Mouse (Mus musculus) adipocyte (in vitro differentiated cells): ENCODE results near the gene Pxn.

Experiments
- DNase-seq: peaks from one replicate; pipeline ENCODE4 v3.0.0-alpha.2; 2016; ENCODE audit warnings: low spot score

Gene Pxn

GRCm38 (mm10) chr5:115581662-115582061, 75.2 kb downstream of the Pxn start:
- no peak for DNase-seq

DNA sequence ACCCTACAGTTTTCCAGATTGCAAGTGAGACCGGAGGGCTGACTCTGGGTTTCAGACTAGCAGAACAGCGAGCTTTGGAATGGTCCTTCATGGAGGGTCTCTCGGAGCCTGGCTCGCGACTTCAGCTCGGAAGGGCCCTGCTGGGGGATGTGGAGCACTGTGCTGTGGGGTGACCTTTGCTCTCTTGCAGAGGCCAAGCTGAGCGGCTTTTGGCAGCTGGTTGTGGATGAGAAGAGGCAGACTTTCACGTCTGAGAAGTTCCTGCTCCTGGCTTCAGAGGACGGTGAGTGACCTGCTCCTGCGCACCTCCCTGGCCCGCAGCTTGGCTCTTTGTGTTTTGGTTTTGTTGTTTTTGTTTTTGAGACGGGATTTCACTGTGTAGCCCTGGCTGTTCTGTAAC, 79.1 kb downstream of the Pxn start:
- no peak for DNase-seq

DNA sequence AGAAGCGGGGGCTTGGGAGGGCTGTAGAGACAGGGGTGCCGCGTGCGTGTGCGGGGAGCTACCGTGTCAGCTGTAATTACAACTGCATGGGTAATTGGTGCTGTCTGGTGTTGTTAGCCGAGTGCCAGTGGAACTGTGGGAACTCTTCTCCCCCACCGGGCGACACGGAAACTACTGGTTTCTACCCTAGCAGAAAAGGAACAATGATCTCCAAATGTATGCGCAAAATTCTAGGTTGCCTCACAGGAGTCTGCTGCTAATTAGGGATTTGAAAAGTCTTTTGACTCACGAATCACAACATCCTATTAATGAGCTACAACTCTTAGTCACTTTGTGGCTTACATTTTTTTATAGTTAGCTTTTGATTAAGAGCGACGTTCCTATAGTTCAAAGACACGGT, 79.7 kb downstream of the Pxn start:
- DNase-seq, result no peak

DNA sequence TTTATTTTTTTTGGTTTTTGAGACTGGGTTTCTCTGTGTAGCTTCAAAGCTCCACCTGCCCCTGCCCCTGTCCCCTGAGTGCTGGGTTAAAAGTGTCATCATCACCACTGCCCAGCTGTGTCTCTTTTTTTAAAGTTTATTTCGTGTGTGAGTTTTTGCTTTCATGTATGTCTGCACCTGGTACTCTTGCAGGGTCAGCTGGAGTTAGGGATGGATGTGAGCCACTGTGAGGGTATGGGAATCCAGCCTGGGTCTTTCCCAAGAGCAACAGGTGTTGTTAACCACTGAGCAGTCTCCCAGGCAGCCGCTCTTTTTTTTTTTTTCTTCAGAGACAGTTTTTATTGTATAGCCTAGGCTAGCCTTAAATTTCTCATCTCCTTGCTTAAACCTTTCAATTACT, 80.3 kb downstream of the Pxn start:
- DNase-seq, result no peak

GRCm38 (mm10) chr5:115591028-115591427, 84.6 kb downstream of the Pxn start:
- no peak for DNase-seq

GRCm38 (mm10) chr5:115591506-115591905, 85.0 kb downstream of the Pxn start:
- DNase-seq, result no peak

GRCm38 (mm10) chr5:115603561-115603960, 97.1 kb downstream of the Pxn start:
- DNase-seq, result no peak
